14 mouse cellular contexts compared by ENCODE assay signal in genomic region chr13:100152659-100153058, GRCm38 (mm10). TPM values are rescaled to one million over a fixed set of nuclear protein-coding genes. Genes with fewer than 3 reads are reported as not detected.
DNase-seq lines count a peak whose midpoint lies in the region; ATAC-seq lines count a peak whose summit lies in the region.
"Had no signal": no experiment of that assay in that cellular context is flagged by ENCODE, and none has a peak within 500 bp of the region (broad histone marks: within the 10 kb centered on the region; RNA-seq: fewer than 3 reads in every experiment).

No protein-coding gene starts in this region.

- peak; percentile 94 for ATAC-seq in common myeloid progenitor, adult 5-6 weeks (replicated peaks; ENCODE audit: low read depth, poor library complexity, severe bottlenecking)
- ATAC-seq in activated CD4-positive, CD25-positive, alpha-beta regulatory T cell, adult 4 months, result no peak

- H3K27ac ChIP-seq in heart, embryonic 10.5 days, result no peak overlapping the region
- peak overlapping the region; percentile 64 for H3K27ac ChIP-seq in macrophage
- H3K27ac ChIP-seq: gastrocnemius, adult 2 months; limb, embryonic 10.5 days had no signal

- no peak overlapping the region for H3K4me3 ChIP-seq in heart, embryonic 10.5 days
- H3K4me3 ChIP-seq in macrophage (ENCODE audit: inconsistent target), result no peak overlapping the region
- H3K4me3 ChIP-seq: gastrocnemius, adult 2 months; limb, embryonic 10.5 days; megakaryocyte, embryonic 14.5 days had no signal

- H3K4me1 ChIP-seq in heart, embryonic 10.5 days, result no peaks in the 10 kb centered on the region
- H3K4me1 ChIP-seq: limb, embryonic 10.5 days had no signal

- 56% methylated on average over 1 of the region's 1 CpGs for WGBS in heart, embryonic 10.5 days
- 0% methylated on average over 1 of the region's 1 CpGs for WGBS in macrophage (ENCODE audit: missing documents)

- no peaks in the 10 kb centered on the region for H3K9me3 ChIP-seq in heart, embryonic 10.5 days
- H3K9me3 ChIP-seq: limb, embryonic 10.5 days; megakaryocyte, embryonic 14.5 days had no signal

- no peaks in the 10 kb centered on the region for H3K27me3 ChIP-seq in heart, embryonic 10.5 days (ENCODE audit: insufficient read depth, poor library complexity, severe bottlenecking)
- H3K27me3 ChIP-seq: megakaryocyte, embryonic 14.5 days had no signal

- peaks cover 14% of the 10 kb centered on the region; the same call in 1 of the 2 replicates for H3K79me2 ChIP-seq in macrophage (ENCODE audit: inconsistent target)

- no peaks in the 10 kb centered on the region for H3K36me3 ChIP-seq in heart, embryonic 10.5 days
- peaks cover 27% of the 10 kb centered on the region for H3K36me3 ChIP-seq in macrophage (ENCODE audit: inconsistent target)
- H3K36me3 ChIP-seq: limb, embryonic 10.5 days had no signal

- peak; percentile 89 for DNase-seq in heart, adult 11 months
- DNase-seq in heart, embryonic 10.5 days (ENCODE audit: low spot score), result no peak
- DNase-seq in 3T3-L1 (ENCODE audit: low read depth, low spot score), result peak; percentile 6
- no peak for DNase-seq in right cerebral cortex, adult 18-20 months
- no peak for DNase-seq in left cerebral cortex, adult 18-20 months (ENCODE audit: low spot score in 2 of 2)
- DNase-seq: cerebellum, adult 2 months; gastrocnemius, adult 2 months; kidney, postnatal 4 days; thymus, adult 2 months had no signal

RNA-seq across cellular contexts. Expression of gene Smn1, which starts 28.0 kb away (rescaled TPM):
- 45.6 and 64.3 TPM in 2 replicates for polyA plus RNA-seq in heart, embryonic 10.5 days (2016; fragmentation: Nextera tagmentation; extraction: Ambion mirVana)
- total RNA-seq in common myeloid progenitor, adult 5-6 weeks (2017), result 52.2 and 54.5 TPM in 2 replicates
- 10 to 100 TPM; 10.4 to 71.5 (median 48.6) TPM for total RNA-seq in macrophage (2018; cell fraction: chromatin; rRNA removed)
- 10 to 100 TPM; 14.6 to 25.5 (median 20.8) TPM for total RNA-seq in macrophage (2018; cell fraction: cytosol; rRNA removed)
- 10 to 100 TPM in 23 of 26 experiments, 1 to 10 TPM in 3; 5.6 to 63.7 (median 19.5) TPM for total RNA-seq in macrophage (2018; cell fraction: nucleus; rRNA removed)
- 17.2 to 68.0 TPM (median 31.3 TPM) in 3 replicates for polyA plus RNA-seq in macrophage (2018)
- polyA plus RNA-seq in activated CD4-positive, CD25-positive, alpha-beta regulatory T cell, adult 4 months (2017; shearing (Covaris generic)), result 10 to 100 TPM; 31.8 to 34.7 TPM
- 10 to 100 TPM; 35.6 to 40.5 TPM for total RNA-seq in left cerebral cortex, adult 18-20 months (2021)

RNA-seq across cellular contexts. Expression of gene Serf1, which starts 44.8 kb away (rescaled TPM):
- 77.4 and 93.1 TPM in 2 replicates for polyA plus RNA-seq in heart, embryonic 10.5 days (2016; fragmentation: Nextera tagmentation; extraction: Ambion mirVana)
- 71.2 and 153 TPM in 2 replicates for total RNA-seq in common myeloid progenitor, adult 5-6 weeks (2017)
- 1 to 10 TPM in 1 of 26 experiments, not detected in 25; 4.3 TPM for total RNA-seq in macrophage (2018; cell fraction: chromatin; rRNA removed)
- 1 to 10 TPM; 1.2 to 4.9 (median 2.7) TPM for total RNA-seq in macrophage (2018; cell fraction: cytosol; rRNA removed)
- 1 to 10 TPM in 2 of 26 experiments, not detected in 24; 2.5 TPM for total RNA-seq in macrophage (2018; cell fraction: nucleus; rRNA removed)
- 2.5 to 4.7 TPM (median 4.1 TPM) in 3 replicates for polyA plus RNA-seq in macrophage (2018)
- 1 to 10 TPM; 5.4 to 6.7 TPM for polyA plus RNA-seq in activated CD4-positive, CD25-positive, alpha-beta regulatory T cell, adult 4 months (2017; shearing (Covaris generic))
- total RNA-seq in left cerebral cortex, adult 18-20 months (2021), result 10 to 100 TPM; 15.0 to 16.5 TPM

RNA-seq across cellular contexts. Expression of gene Bdp1, which starts 48.8 kb away (rescaled TPM):
- 21.6 and 22.3 TPM in 2 replicates for polyA plus RNA-seq in heart, embryonic 10.5 days (2016; fragmentation: Nextera tagmentation; extraction: Ambion mirVana)
- 66.5 and 72.8 TPM in 2 replicates for total RNA-seq in common myeloid progenitor, adult 5-6 weeks (2017)
- total RNA-seq in macrophage (2018; cell fraction: chromatin; rRNA removed), result 100 to 1,000 TPM in 23 of 26 experiments, 10 to 100 TPM in 3; 86.6 to 162 (median 126) TPM
- 10 to 100 TPM; 15.0 to 23.2 (median 19.5) TPM for total RNA-seq in macrophage (2018; cell fraction: cytosol; rRNA removed)
- 100 to 1,000 TPM in 1 of 26 experiments, 10 to 100 TPM in 25; 48.9 to 114 (median 67.5) TPM for total RNA-seq in macrophage (2018; cell fraction: nucleus; rRNA removed)
- polyA plus RNA-seq in macrophage (2018), result 9.3 to 14.3 TPM (median 13.0 TPM) in 3 replicates
- 10 to 100 TPM; 17.5 to 20.3 TPM for polyA plus RNA-seq in activated CD4-positive, CD25-positive, alpha-beta regulatory T cell, adult 4 months (2017; shearing (Covaris generic))
- total RNA-seq in left cerebral cortex, adult 18-20 months (2021), result 10 to 100 TPM; 39.0 to 44.4 TPM

RNA-seq across cellular contexts. Expression of gene Naip2, which starts 49.2 kb away (rescaled TPM):
- 0.15 and 0.22 TPM in 2 replicates for polyA plus RNA-seq in heart, embryonic 10.5 days (2016; fragmentation: Nextera tagmentation; extraction: Ambion mirVana)
- total RNA-seq in common myeloid progenitor, adult 5-6 weeks (2017), result 7.0 and 8.7 TPM in 2 replicates
- 10 to 100 TPM; 42.6 to 88.1 (median 68.0) TPM for total RNA-seq in macrophage (2018; cell fraction: chromatin; rRNA removed)
- 10 to 100 TPM; 26.0 to 56.1 (median 38.5) TPM for total RNA-seq in macrophage (2018; cell fraction: cytosol; rRNA removed)
- total RNA-seq in macrophage (2018; cell fraction: nucleus; rRNA removed), result 10 to 100 TPM; 27.2 to 77.0 (median 60.8) TPM
- 24.5 to 39.3 TPM (median 28.2 TPM) in 3 replicates for polyA plus RNA-seq in macrophage (2018)
- 1 to 10 TPM; 7.7 to 8.6 TPM for polyA plus RNA-seq in activated CD4-positive, CD25-positive, alpha-beta regulatory T cell, adult 4 months (2017; shearing (Covaris generic))
- under 1 TPM; 0.59 to 0.63 TPM for total RNA-seq in left cerebral cortex, adult 18-20 months (2021)

Comparison
In these comparisons a context has a peak if more than half of its experiments do, and no peak if none do; other contexts are left out.
1. DNase-seq: peak in heart, adult 11 months (single experiment) and 3T3-L1 (single experiment); none in heart, embryonic 10.5 days (single experiment), right cerebral cortex, adult 18-20 months (single experiment) and left cerebral cortex, adult 18-20 months (0 of 2).
2. RNA of gene Serf1, which starts 44.8 kb away (polyA plus RNA-seq): 77.4 to 93.1 TPM in heart, embryonic 10.5 days; 5.4 to 6.7 TPM in activated CD4-positive, CD25-positive, alpha-beta regulatory T cell, adult 4 months and 2.5 to 4.7 TPM in macrophage; every median in the first group is over 10 times any median in the second.